Mouse (Mus musculus) heart, adult 11 months (tissue): ENCODE results near the gene Nckipsd.

Source experiments
- DNase-seq: peaks from one replicate; pipeline ENCODE4 v3.0.0; 2022

The Nckipsd gene

DNA sequence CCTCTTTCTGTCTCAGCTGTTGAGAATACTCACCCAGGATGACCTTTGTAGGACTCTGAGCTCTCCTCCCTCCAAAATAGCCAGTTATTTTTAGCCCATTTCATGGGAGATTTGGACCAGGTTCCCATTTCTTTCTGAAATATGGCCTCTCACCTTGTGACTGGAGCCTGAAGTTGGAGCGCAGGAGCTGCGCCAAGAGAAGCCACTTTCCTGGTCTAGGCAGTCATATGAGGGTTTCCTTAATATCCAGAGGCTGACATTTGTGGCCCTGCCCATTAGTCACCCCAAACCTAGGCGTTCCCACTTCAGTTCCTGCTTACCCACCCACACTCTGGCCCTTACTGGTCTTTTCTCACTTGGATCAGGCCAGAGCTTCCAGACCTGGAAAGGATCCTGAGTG is 44.8 kb downstream of the Nckipsd start, which contains the start of gene Slc26a6:
TSS of gene Slc26a6 (plus strand) at position 308 of the 400 bp plus-strand sequence.
- peak; percentile 97 for DNase-seq

GRCm38 (mm10) chr9:108853635-108854240 is 45.6 kb downstream of the Nckipsd start:
- DNase-seq, result peak; percentile 100

DNA sequence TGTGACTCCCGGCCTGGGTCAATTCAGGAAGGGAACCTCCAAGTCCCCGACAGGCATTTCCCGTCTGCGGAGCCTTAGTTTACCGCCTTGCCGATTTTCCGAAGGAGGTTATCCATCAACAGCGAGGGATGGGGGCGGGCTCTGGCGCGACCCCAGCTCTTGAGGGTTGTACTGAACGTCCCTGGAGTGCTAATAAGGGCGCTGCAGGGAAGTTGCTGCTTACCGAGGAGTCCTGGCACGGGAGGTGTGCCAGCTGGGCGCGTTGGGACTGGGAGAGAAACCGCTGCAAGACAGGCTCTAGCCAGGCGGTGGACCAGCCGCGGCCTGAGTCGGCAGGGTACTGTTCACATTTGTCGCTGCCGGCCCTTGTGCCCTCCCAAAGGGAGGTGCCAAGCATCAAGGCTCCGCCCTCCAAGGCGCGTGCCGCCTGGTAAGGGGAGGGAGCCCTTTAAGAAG is 46.1 kb downstream of the Nckipsd start:
- peak; percentile 99 for DNase-seq

- DNase-seq, result no peak
Measured at GRCm38 (mm10) chr9:108855335-108855734, 47.2 kb downstream of the Nckipsd start.

DNA sequence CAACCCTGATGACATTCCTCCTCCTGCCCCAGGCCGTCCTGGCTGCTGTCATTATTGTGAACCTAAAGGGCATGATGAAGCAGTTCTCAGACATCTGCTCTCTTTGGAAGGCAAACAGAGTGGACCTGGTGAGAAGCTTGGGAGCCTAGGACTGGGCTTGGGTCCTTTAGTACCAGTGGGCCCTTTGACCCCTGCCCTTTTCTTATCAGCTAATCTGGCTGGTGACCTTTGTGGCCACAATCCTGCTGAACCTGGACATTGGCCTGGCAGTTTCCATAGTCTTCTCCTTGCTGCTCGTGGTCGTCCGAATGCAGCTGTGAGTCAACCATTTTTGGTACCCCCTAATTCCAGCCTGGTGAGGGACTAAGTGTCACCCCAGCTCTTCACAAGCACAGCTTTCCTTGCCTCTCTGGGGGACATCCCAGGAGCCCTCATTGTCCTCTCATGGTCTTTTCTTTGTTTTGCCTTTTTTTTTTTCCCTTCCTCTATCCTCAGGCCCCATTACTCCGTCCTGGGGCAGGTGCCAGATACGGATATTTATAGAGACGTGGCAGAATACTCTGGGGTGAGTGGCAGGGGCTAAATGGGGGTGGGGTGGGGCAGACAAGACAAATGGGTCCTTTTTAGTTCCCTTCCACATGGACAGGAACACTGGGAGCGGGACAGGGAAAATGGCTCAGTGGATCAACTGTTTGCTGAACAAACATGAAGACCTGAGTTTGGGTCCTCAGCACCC is 50.8 kb downstream of the Nckipsd start:
- DNase-seq, result no peak
